29 mouse cellular contexts compared by ENCODE assay signal in genomic region chr3:116301754-116302153, GRCm38 (mm10). TPM values are rescaled to one million over a fixed set of nuclear protein-coding genes. Genes with fewer than 3 reads are reported as not detected.
DNase-seq lines count a peak whose midpoint lies in the region; ATAC-seq and TF ChIP-seq lines count a peak whose summit lies in the region.
"Had no signal": no experiment of that assay in that cellular context is flagged by ENCODE, and none has a peak within 500 bp of the region (broad histone marks: within the 10 kb centered on the region; RNA-seq: fewer than 3 reads in every experiment).

No protein-coding gene starts in this region.

- no peak for TF ChIP-seq POLR2A in liver, adult 2 months (IDR thresholded peaks at IDR 0.05; ENCODE audit: extremely low read depth, insufficient read depth, low read length)
- TF ChIP-seq POLR2A in lung, adult 2 months (IDR thresholded peaks at IDR 0.05; ENCODE audit: borderline replicate concordance, extremely low read depth, low read depth, low read length): no peak

- H3K79me2 ChIP-seq in liver, adult 2 months (ENCODE audit: control insufficient read depth, insufficient read depth, low read length): no peaks in the 10 kb centered on the region

- no peak for ATAC-seq in liver, embryonic 12.5 days
- peak; percentile 39; the same call in 1 of the 2 replicates for ATAC-seq in lung, embryonic 14.5 days (ENCODE audit: insufficient read depth)
- ATAC-seq: forebrain, embryonic 13.5 days; forebrain, embryonic 16.5 days; Patski had no signal

- H3K9me3 ChIP-seq in liver, embryonic 12.5 days (replicated peaks): no peaks in the 10 kb centered on the region
- no peaks in the 10 kb centered on the region for H3K9me3 ChIP-seq in lung, embryonic 14.5 days (ENCODE audit: low read depth, low read length)
- H3K9me3 ChIP-seq: forebrain, embryonic 10.5 days; forebrain, embryonic 13.5 days; G1E; heart, embryonic 12.5 days; heart, embryonic 15.5 days; hindbrain, embryonic 10.5 days; hindbrain, embryonic 13.5 days had no signal

- H3K27me3 ChIP-seq in liver, adult 2 months (ENCODE audit: control insufficient read depth, insufficient read depth, low read length): no peaks in the 10 kb centered on the region
- no peaks in the 10 kb centered on the region for H3K27me3 ChIP-seq in liver, embryonic 12.5 days (replicated peaks)
- H3K27me3 ChIP-seq in lung, embryonic 14.5 days (ENCODE audit: insufficient read depth, low read length): no peaks in the 10 kb centered on the region
- H3K27me3 ChIP-seq: CH12.LX; forebrain, embryonic 13.5 days; heart, embryonic 12.5 days; heart, embryonic 15.5 days; hindbrain, embryonic 13.5 days; Patski had no signal

- no peak overlapping the region for H3K27ac ChIP-seq in liver, adult 2 months (replicated peaks; ENCODE audit: insufficient read depth, low read depth, low read length)
- no peak overlapping the region for H3K27ac ChIP-seq in liver, embryonic 12.5 days
- H3K27ac ChIP-seq in lung, embryonic 14.5 days (ENCODE audit: low read depth): no peak overlapping the region
- H3K27ac ChIP-seq: forebrain, embryonic 10.5 days; forebrain, embryonic 13.5 days; heart, embryonic 15.5 days; hindbrain, embryonic 10.5 days; hindbrain, embryonic 13.5 days had no signal

- no peak for TF ChIP-seq CTCF in liver, adult 2 months (IDR thresholded peaks at IDR 0.05; ENCODE audit: low read depth, low read length)
- no peak for TF ChIP-seq CTCF in lung, embryonic 14.5 days (IDR thresholded peaks at IDR 0.05; ENCODE audit: low read depth)
- TF ChIP-seq CTCF in lung, adult 2 months (IDR thresholded peaks at IDR 0.05; ENCODE audit: insufficient read depth, low read length): no peak

- no peak overlapping the region for H3K4me2 ChIP-seq in liver, embryonic 12.5 days
- H3K4me2 ChIP-seq in lung, embryonic 14.5 days: no peak overlapping the region
- H3K4me2 ChIP-seq: forebrain, embryonic 13.5 days; heart, embryonic 12.5 days; heart, embryonic 15.5 days; hindbrain, embryonic 13.5 days had no signal

- H3K4me3 ChIP-seq in liver, adult 2 months (ENCODE audit: insufficient read depth, low read depth, low read length): no peak overlapping the region
- H3K4me3 ChIP-seq in liver, embryonic 12.5 days: no peak overlapping the region
- H3K4me3 ChIP-seq in lung, embryonic 14.5 days (ENCODE audit: low read depth, low read length): no peak overlapping the region
- no peak overlapping the region for H3K4me3 ChIP-seq in lung, adult 2 months (replicated peaks; ENCODE audit: extremely low read depth, low read depth, low read length)
- H3K4me3 ChIP-seq: forebrain, embryonic 10.5 days; forebrain, embryonic 13.5 days; heart, embryonic 12.5 days; heart, embryonic 15.5 days; hindbrain, embryonic 10.5 days; hindbrain, embryonic 13.5 days had no signal

- no peak overlapping the region for H3K9ac ChIP-seq in liver, adult 2 months (ENCODE audit: low read depth, low read length)
- no peak overlapping the region for H3K9ac ChIP-seq in liver, embryonic 12.5 days
- no peak overlapping the region for H3K9ac ChIP-seq in lung, embryonic 14.5 days
- H3K9ac ChIP-seq: forebrain, embryonic 13.5 days; heart, embryonic 12.5 days; heart, embryonic 15.5 days; hindbrain, embryonic 13.5 days had no signal

- H3K36me3 ChIP-seq in liver, adult 2 months (ENCODE audit: control insufficient read depth, insufficient read depth, low read length): no peaks in the 10 kb centered on the region
- H3K36me3 ChIP-seq in liver, embryonic 12.5 days: peaks cover 13% of the 10 kb centered on the region
- H3K36me3 ChIP-seq in lung, embryonic 14.5 days (ENCODE audit: insufficient read depth): 0 out of 2 replicates have a peak, but pooled peaks cover 10% of the 10 kb centered on the region
- H3K36me3 ChIP-seq: heart, embryonic 15.5 days had no signal

- peak; percentile 12 for DNase-seq in liver, adult 2 months (ENCODE audit: extremely low read depth, low read depth, low spot score)
- DNase-seq in lung, embryonic 14.5 days: peak; percentile 40
- no peak for DNase-seq in lung, postnatal 4 days
- DNase-seq in lung, postnatal 25 days (ENCODE audit: low spot score): peak; percentile 32
- no peak for DNase-seq in lung, adult 2 months
- DNase-seq in urinary bladder, postnatal 10 days (ENCODE audit: low spot score): no peak
- DNase-seq: adrenal gland, postnatal 10 days; adrenal gland, postnatal 36 days; B cell, adult 2 months; cerebellum, adult 18-20 months; cerebellum, adult 9-10 months; cerebellum, postnatal 14 days; gastrocnemius, postnatal 10 days; gastrocnemius, postnatal 36 days; heart, postnatal 10 days; heart, postnatal 36 days had no signal

- 40% methylated on average over 6 of the region's 6 CpGs for WGBS in liver, adult 2 months
- 74% methylated on average over 6 of the region's 6 CpGs for WGBS in liver, embryonic 12.5 days (ENCODE audit: insufficient replicate concordance)
- WGBS in lung, embryonic 14.5 days: 61% methylated on average over 6 of the region's 6 CpGs
- 65% methylated on average over 6 of the region's 6 CpGs for WGBS in lung, adult 2 months

- H3K4me1 ChIP-seq in liver, adult 2 months (ENCODE audit: control insufficient read depth, insufficient read depth, low read length): no peaks in the 10 kb centered on the region; the same call in 1 of the 2 replicates
- no peaks in the 10 kb centered on the region for H3K4me1 ChIP-seq in liver, embryonic 12.5 days
- H3K4me1 ChIP-seq in lung, embryonic 14.5 days (ENCODE audit: insufficient read depth): no peaks in the 10 kb centered on the region
- H3K4me1 ChIP-seq in lung, adult 2 months (ENCODE audit: control insufficient read depth, insufficient read depth, low read length): peaks cover 2% of the 10 kb centered on the region; the same call in 1 of the 2 replicates
- H3K4me1 ChIP-seq: forebrain, embryonic 10.5 days; heart, embryonic 15.5 days; hindbrain, embryonic 10.5 days; hindbrain, embryonic 13.5 days had no signal

RNA-seq across cellular contexts. Expression of gene Gpr88, which starts 48.5 kb away (rescaled TPM):
- not detected in 2 replicates for total RNA-seq in liver, adult 2 months (2014; rRNA removed)
- polyA plus RNA-seq in liver, adult 2 months (2012; rRNA removed): not detected in 2 replicates
- 0.20 and 0.35 TPM in 2 replicates for polyA plus RNA-seq in liver, embryonic 12.5 days (2016; fragmentation: Nextera tagmentation; extraction: Ambion mirVana)
- polyA plus RNA-seq in lung, embryonic 14.5 days (2014; fragmentation: Nextera tagmentation; extraction: Ambion mirVana): 1.3 and 1.7 TPM in 2 replicates
- polyA plus RNA-seq in lung, adult 2 months (2012; rRNA removed): 1.9 and 3.6 TPM in 2 replicates
- total RNA-seq: CH12.LX; gastrocnemius, adult 18-20 months; gastrocnemius, postnatal 36 days; granulocyte monocyte progenitor cell, adult 5-6 weeks had no signal
- polyA plus RNA-seq: forebrain, embryonic 10.5 days; G1E; heart, embryonic 12.5 days had no signal

Comparison
In these comparisons a context has a peak if more than half of its experiments do, and no peak if none do; other contexts are left out.
1. DNase-seq: peak in liver, adult 2 months (single experiment), lung, embryonic 14.5 days (single experiment) and lung, postnatal 25 days (single experiment); none in lung, postnatal 4 days (0 of 2), lung, adult 2 months (single experiment) and urinary bladder, postnatal 10 days (single experiment).